Mouse (Mus musculus) erythroblast, embryonic 14.5 days (primary cell): ENCODE results near the gene Wdr90.

Source experiments
- GATA1 ChIP-seq: IDR thresholded peaks from 2 replicates; pipeline ENCODE4 v1.6.1; 2012; ENCODE audit warnings: low read length, inconsistent platforms, mixed read lengths
- TAL1 ChIP-seq: IDR thresholded peaks from 3 replicates; pipeline ENCODE4 v1.6.1; 2012; ENCODE audit warnings: low read length, inconsistent platforms, mixed read lengths

DNA sequence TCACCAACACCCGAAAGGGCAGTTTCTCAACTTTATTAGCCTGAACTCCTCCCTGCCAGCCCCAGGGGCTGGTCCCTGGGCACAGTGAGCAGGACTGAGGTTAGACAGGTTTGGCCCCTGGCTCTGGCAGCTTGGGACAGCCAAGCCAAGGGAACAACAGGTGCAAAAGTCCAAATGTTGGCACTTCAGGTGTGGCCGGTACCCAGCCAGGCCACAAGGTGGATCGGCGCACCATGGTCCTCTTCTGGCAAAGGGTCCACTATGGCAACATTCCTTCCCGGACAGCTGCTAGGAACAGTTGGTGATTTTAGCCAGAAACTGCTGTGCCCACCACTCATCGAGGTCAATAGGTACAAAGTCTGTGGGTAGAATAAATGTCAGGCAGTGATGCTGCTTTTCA, 2.4 kb upstream of the Wdr90 start:
- TF ChIP-seq GATA1 = no peak
- no peak for TF ChIP-seq TAL1
